Mouse (Mus musculus) myocyte (in vitro differentiated cells): ENCODE measurements around the gene Caprin1.

ENCODE experiments used
- POLR2AphosphoS2 ChIP-seq: IDR thresholded peaks from one replicate; pipeline ENCODE4 v1.6.1; 2011; ENCODE audit warnings: low read depth, control low read depth; ENCODE audit not compliant: insufficient read length
- TCF12 ChIP-seq: IDR thresholded peaks from one replicate; pipeline ENCODE4 v1.6.1; 2011; ENCODE audit warnings: mild to moderate bottlenecking, control low read depth; ENCODE audit not compliant: poor library complexity, insufficient read depth, severe bottlenecking
- USF1 ChIP-seq: IDR thresholded peaks from one replicate; pipeline ENCODE4 v1.6.1; 2011; ENCODE audit warnings: low read depth, mild to moderate bottlenecking, control low read depth, moderate library complexity

- TF ChIP-seq TCF12, result no peak
- no peak for TF ChIP-seq POLR2AphosphoS2
- TF ChIP-seq USF1, result no peak
These were observed 37.0 kb downstream of the Caprin1 start for GRCm38 (mm10) chr2:103760421-103760820.
